Mouse (Mus musculus): ENCODE data around the gene Rgp1.

GRCm38 (mm10) chr4:43579256-43579655 lies 741 bp downstream of the Rgp1 start:
- TF ChIP-seq CTCF (IDR thresholded peaks at IDR 0.05 in 2 of 3, conservative IDR thresholded peaks at IDR 0.05 in 1 of 3; ENCODE audit: control insufficient read depth in 1 of 3, insufficient read depth in 1 of 3, low read depth in 2 of 3, low read length in 3 of 3, poor library complexity in 1 of 3, severe bottlenecking in 1 of 3): no peak
- TF ChIP-seq USF1 (IDR thresholded peaks at IDR 0.05; ENCODE audit: low read depth, low read length): no peak
- no peak for TF ChIP-seq CHD2 (IDR thresholded peaks at IDR 0.05; ENCODE audit: low read length)
- TF ChIP-seq CHD1 (IDR thresholded peaks at IDR 0.05; ENCODE audit: low read depth, low read length): no peak
